Mouse (Mus musculus): ENCODE measurements at regions not wholly inside any gene's neighbourhood (a gene's known extent, or its start where the extent isn't known, plus 50 kb on each side); places are given as distances from the start of the nearest gene placed in this dataset.

DNA sequence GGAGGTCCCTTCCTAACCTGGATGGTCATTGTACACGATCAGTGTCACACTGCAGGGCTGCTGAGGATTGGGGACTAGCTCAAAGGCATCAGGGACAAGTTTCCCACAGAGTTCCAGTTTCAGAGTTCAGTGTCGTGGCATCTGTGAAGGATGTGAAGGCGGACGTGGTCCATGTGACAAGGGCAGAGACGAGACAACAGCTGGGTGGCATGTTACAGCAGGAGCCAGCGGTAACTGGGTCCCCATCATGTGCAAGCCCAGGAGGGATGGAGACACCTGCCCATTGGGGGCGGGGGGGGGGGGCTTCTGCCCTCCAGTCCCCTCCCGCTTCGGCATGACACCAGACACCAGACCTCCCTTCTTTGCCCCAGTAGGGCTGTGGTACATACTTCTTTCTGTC lies 241.6 kb downstream of the Opa1 start:
- H3K27ac ChIP-seq (ENCODE audit: low read depth, low read length), result no peak overlapping the region
- H3K27me3 ChIP-seq (replicated peaks; ENCODE audit: control insufficient read depth, insufficient read depth, low read length), result no peaks in the 10 kb centered on the region
- no peak overlapping the region for H3K4me3 ChIP-seq (ENCODE audit: low read depth, low read length)
- H3K36me3 ChIP-seq (ENCODE audit: control insufficient read depth, insufficient read depth), result no peaks in the 10 kb centered on the region
- no peak overlapping the region for H3K9ac ChIP-seq (ENCODE audit: low read depth, low read length)
- no peak for ATAC-seq
- no peak overlapping the region for H3K4me2 ChIP-seq (replicated peaks; ENCODE audit: low read depth)
- TF ChIP-seq CTCF (IDR thresholded peaks at IDR 0.05; ENCODE audit: low read depth), result no peak
- 89% methylated on average over 9 of the region's 9 CpGs for WGBS
- no peaks in the 10 kb centered on the region for H3K4me1 ChIP-seq (replicated peaks; ENCODE audit: control insufficient read depth, insufficient read depth, low read length)
- no peaks in the 10 kb centered on the region for H3K9me3 ChIP-seq (ENCODE audit: control insufficient read depth)

DNA sequence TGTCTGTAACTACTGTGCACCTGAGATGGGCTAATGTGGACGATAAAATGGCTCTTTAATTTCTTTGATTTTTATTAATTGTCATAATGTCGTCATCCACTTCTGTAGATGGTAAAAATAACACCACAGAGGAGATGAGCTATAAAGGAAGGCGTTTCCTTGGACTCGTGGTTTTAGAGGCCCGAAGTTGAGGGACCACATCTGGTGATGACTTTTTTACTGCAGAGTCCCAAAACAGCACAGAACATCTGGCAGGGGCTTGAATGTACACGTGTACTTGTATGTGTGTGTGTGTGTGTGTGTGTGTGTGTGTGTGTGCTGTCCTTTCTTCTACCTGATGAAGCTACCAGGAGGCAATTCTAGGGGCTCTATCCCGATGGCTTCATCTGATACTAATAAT lies 242.1 kb upstream of the Hes1 start:
- no peaks in the 10 kb centered on the region for H3K36me3 ChIP-seq (ENCODE audit: control insufficient read depth, insufficient read depth)
- H3K9ac ChIP-seq (ENCODE audit: low read depth, low read length), result no peak overlapping the region
- H3K4me2 ChIP-seq (replicated peaks; ENCODE audit: low read depth), result no peak overlapping the region
- no peaks in the 10 kb centered on the region for H3K27me3 ChIP-seq (replicated peaks; ENCODE audit: control insufficient read depth, insufficient read depth, low read length)
- 67% methylated on average over 7 of the region's 7 CpGs for WGBS
- no peak for ATAC-seq
- H3K4me3 ChIP-seq (ENCODE audit: low read depth, low read length), result no peak overlapping the region
- no peak overlapping the region for H3K27ac ChIP-seq (ENCODE audit: low read depth, low read length)
- no peaks in the 10 kb centered on the region for H3K4me1 ChIP-seq (replicated peaks; ENCODE audit: control insufficient read depth, insufficient read depth, low read length)
- no peak for TF ChIP-seq CTCF (IDR thresholded peaks at IDR 0.05; ENCODE audit: low read depth)
- no peaks in the 10 kb centered on the region for H3K9me3 ChIP-seq (ENCODE audit: control insufficient read depth)

DNA sequence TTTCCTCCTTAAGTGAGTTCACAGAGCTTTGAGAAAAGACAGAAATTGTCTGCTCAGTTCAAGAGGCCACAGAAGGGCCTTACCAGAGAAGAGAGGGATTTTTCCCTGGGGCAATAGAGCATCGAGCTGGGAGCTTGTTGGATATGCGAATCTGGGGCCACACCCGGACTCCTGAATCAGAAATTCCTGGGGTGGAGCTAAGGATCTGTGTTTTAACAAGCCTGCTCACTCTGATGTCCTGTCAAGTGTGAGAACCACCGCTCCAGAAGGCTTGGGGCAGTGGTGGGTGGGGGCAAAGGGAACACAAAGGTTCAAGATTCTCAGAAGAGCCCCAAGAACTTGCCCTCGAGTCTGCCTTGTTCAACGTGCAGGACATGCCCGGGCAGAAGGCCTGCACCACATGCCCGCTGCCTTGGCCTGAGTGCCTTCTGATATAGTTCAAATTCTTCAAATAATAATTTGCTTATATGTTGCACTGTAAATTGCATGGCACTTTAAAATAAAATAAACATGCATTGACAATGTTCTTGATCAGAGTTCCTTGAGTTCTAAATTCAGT lies 241.3 kb upstream of the Hes1 start:
- Histone ChIP-seq H3K9ac (ENCODE audit: low read depth, low read length) (no peak overlapping the region), H3K36me3 (ENCODE audit: control insufficient read depth, insufficient read depth) (no peaks in the 10 kb centered on the region), H3K27me3 (replicated peaks; ENCODE audit: control insufficient read depth, insufficient read depth, low read length) (no peaks in the 10 kb centered on the region), H3K4me1 (replicated peaks; ENCODE audit: control insufficient read depth, insufficient read depth, low read length) (no peaks in the 10 kb centered on the region), H3K4me2 (replicated peaks; ENCODE audit: low read depth) (no peak overlapping the region), H3K4me3 (ENCODE audit: low read depth, low read length) (no peak overlapping the region), H3K9me3 (ENCODE audit: control insufficient read depth) (no peaks in the 10 kb centered on the region), H3K27ac (ENCODE audit: low read depth, low read length) (no peak overlapping the region)
- 60% methylated on average over 8 of the region's 8 CpGs for WGBS
- ATAC-seq, result no peak
- TF ChIP-seq CTCF (IDR thresholded peaks at IDR 0.05; ENCODE audit: low read depth), result no peak

DNA sequence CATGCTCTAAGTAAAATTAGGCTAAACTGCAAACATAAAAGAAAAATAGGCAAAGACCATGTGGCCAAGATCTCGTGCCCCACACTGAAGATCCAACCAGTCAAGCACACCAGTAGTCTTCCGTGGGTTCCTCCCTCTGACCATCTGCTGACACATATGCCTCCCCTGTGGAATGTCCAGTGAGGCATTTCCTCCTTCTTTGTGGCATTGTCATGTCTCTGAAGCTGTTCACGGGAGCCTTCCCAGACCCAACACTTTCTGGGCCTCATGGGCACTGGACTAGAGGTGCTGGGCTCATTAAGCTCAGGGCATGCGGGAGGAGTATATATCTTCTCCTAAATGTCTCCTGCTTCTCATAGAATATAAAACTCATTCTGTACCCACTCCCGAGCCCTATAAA lies 237.3 kb upstream of the Hes1 start:
- no peak for ATAC-seq
- Histone ChIP-seq H3K27me3 (replicated peaks; ENCODE audit: control insufficient read depth, insufficient read depth, low read length) (no peaks in the 10 kb centered on the region), H3K4me3 (ENCODE audit: low read depth, low read length) (no peak overlapping the region), H3K36me3 (ENCODE audit: control insufficient read depth, insufficient read depth) (no peaks in the 10 kb centered on the region), H3K4me1 (replicated peaks; ENCODE audit: control insufficient read depth, insufficient read depth, low read length) (no peaks in the 10 kb centered on the region), H3K9me3 (ENCODE audit: control insufficient read depth) (no peaks in the 10 kb centered on the region), H3K9ac (ENCODE audit: low read depth, low read length) (no peak overlapping the region), H3K27ac (ENCODE audit: low read depth, low read length) (no peak overlapping the region), H3K4me2 (replicated peaks; ENCODE audit: low read depth) (no peak overlapping the region)
- 90% methylated on average over 5 of the region's 5 CpGs for WGBS
- TF ChIP-seq CTCF (IDR thresholded peaks at IDR 0.05; ENCODE audit: low read depth), result no peak

DNA sequence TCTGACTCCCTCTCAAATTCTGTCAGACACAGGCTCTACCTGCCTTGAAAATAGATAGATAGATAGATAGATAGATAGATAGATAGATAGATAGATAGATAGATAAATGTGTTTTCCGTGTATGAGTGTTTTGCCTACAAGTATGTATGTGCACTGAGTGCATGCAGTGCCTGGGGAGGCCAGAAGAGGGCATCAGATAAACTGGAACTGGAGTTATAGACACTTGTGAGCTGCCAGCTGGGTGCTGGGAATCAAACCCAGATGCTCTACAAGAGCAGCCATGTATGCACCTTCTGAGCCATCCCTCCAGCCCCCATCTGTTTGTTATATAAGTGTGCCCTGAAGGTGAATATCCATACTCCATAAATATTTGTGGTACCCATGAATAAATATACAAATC lies 236.4 kb upstream of the Hes1 start:
- no peaks in the 10 kb centered on the region for H3K36me3 ChIP-seq (ENCODE audit: control insufficient read depth, insufficient read depth)
- H3K27me3 ChIP-seq (replicated peaks; ENCODE audit: control insufficient read depth, insufficient read depth, low read length), result no peaks in the 10 kb centered on the region
- H3K4me1 ChIP-seq (replicated peaks; ENCODE audit: control insufficient read depth, insufficient read depth, low read length), result no peaks in the 10 kb centered on the region
- ATAC-seq, result no peak
- H3K9ac ChIP-seq (ENCODE audit: low read depth, low read length), result no peak overlapping the region
- peak; percentile 29 for TF ChIP-seq CTCF (IDR thresholded peaks at IDR 0.05; ENCODE audit: low read depth)
- no peak overlapping the region for H3K4me3 ChIP-seq (ENCODE audit: low read depth, low read length)
- WGBS, result 94% methylated on average over 1 of the region's 1 CpGs
- no peak overlapping the region for H3K27ac ChIP-seq (ENCODE audit: low read depth, low read length)
- H3K4me2 ChIP-seq (replicated peaks; ENCODE audit: low read depth), result no peak overlapping the region
- H3K9me3 ChIP-seq (ENCODE audit: control insufficient read depth), result no peaks in the 10 kb centered on the region

- Histone ChIP-seq H3K36me3 (ENCODE audit: control insufficient read depth, insufficient read depth) (no peaks in the 10 kb centered on the region), H3K27me3 (replicated peaks; ENCODE audit: control insufficient read depth, insufficient read depth, low read length) (no peaks in the 10 kb centered on the region), H3K9ac (ENCODE audit: low read depth, low read length) (no peak overlapping the region), H3K27ac (ENCODE audit: low read depth, low read length) (no peak overlapping the region), H3K4me3 (ENCODE audit: low read depth, low read length) (no peak overlapping the region), H3K4me1 (replicated peaks; ENCODE audit: control insufficient read depth, insufficient read depth, low read length) (no peaks in the 10 kb centered on the region), H3K9me3 (ENCODE audit: control insufficient read depth) (no peaks in the 10 kb centered on the region), H3K4me2 (replicated peaks; ENCODE audit: low read depth) (no peak overlapping the region)
- WGBS, result 78% methylated on average over 9 of the region's 9 CpGs
- TF ChIP-seq CTCF (IDR thresholded peaks at IDR 0.05; ENCODE audit: low read depth), result no peak
- no peak for ATAC-seq
Observed at GRCm38 (mm10) chr16:29829457-29829856, 234.7 kb upstream of the Hes1 start.

GRCm38 (mm10) chr16:29830101-29830500 lies 234.1 kb upstream of the Hes1 start:
- H3K27ac ChIP-seq (ENCODE audit: low read depth, low read length), result no peak overlapping the region
- TF ChIP-seq CTCF (IDR thresholded peaks at IDR 0.05; ENCODE audit: low read depth), result no peak

More at GRCm38 (mm10) chr16:29830101-29830500, 234.1 kb upstream of the Hes1 start:
- Histone ChIP-seq H3K4me2 (replicated peaks; ENCODE audit: low read depth) (no peak overlapping the region), H3K4me3 (ENCODE audit: low read depth, low read length) (no peak overlapping the region), H3K9ac (ENCODE audit: low read depth, low read length) (no peak overlapping the region), H3K36me3 (ENCODE audit: control insufficient read depth, insufficient read depth) (no peaks in the 10 kb centered on the region), H3K4me1 (replicated peaks; ENCODE audit: control insufficient read depth, insufficient read depth, low read length) (no peaks in the 10 kb centered on the region), H3K27me3 (replicated peaks; ENCODE audit: control insufficient read depth, insufficient read depth, low read length) (no peaks in the 10 kb centered on the region), H3K9me3 (ENCODE audit: control insufficient read depth) (no peaks in the 10 kb centered on the region)
- no peak for ATAC-seq

Data from intestine, postnatal 0 days (tissue).